ENCODE assay signal across 25 mouse cellular contexts in the genomic region with DNA sequence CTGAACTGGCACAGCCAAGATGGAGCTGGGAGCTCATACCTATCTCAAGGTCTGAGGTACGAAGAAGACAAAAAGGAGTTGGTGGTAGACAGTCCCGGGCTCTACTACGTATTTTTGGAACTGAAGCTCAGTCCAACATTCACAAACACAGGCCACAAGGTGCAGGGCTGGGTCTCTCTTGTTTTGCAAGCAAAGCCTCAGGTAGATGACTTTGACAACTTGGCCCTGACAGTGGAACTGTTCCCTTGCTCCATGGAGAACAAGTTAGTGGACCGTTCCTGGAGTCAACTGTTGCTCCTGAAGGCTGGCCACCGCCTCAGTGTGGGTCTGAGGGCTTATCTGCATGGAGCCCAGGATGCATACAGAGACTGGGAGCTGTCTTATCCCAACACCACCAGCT. TPM values are rescaled to one million over a fixed set of nuclear protein-coding genes. Genes with fewer than 3 reads are reported as not detected.
A peak's percentile ranks its signal among the peaks of the same experiment; 100 is the strongest.
DNase-seq lines count a peak whose midpoint lies in the region; ATAC-seq and TF ChIP-seq lines count a peak whose summit lies in the region.
"Had no signal": no experiment of that assay in that cellular context is flagged by ENCODE, and none has a peak within 500 bp of the region (broad histone marks: within the 10 kb centered on the region; RNA-seq: fewer than 3 reads in every experiment).

No protein-coding gene starts in this region.

- H3K4me3 ChIP-seq in forebrain, embryonic 13.5 days, result no peak overlapping the region
- H3K4me3 ChIP-seq in forebrain, postnatal 0 days (ENCODE audit: low read depth, low read length), result no peak overlapping the region
- H3K4me3 ChIP-seq in megakaryocyte, embryonic 14.5 days (replicated peaks), result peak overlapping the region; percentile 100
- H3K4me3 ChIP-seq in CH12.LX (replicated peaks in 1 of 3; ENCODE audit: low read depth in 2 of 3, low read length in 2 of 3, poor library complexity in 1 of 3), result peak overlapping the region; percentile 61 to 89 (median 83)
- no peak overlapping the region for H3K4me3 ChIP-seq in limb, embryonic 13.5 days
- H3K4me3 ChIP-seq: liver, embryonic 15.5 days had no signal

- WGBS in forebrain, embryonic 13.5 days, result 92% methylated on average over 5 of the region's 5 CpGs
- 94% methylated on average over 5 of the region's 5 CpGs for WGBS in forebrain, postnatal 0 days
- 90% methylated on average over 5 of the region's 5 CpGs for WGBS in limb, embryonic 13.5 days

- no peak overlapping the region for H3K27ac ChIP-seq in forebrain, embryonic 13.5 days
- H3K27ac ChIP-seq in forebrain, postnatal 0 days (ENCODE audit: low read depth, low read length), result no peak overlapping the region
- H3K27ac ChIP-seq in CH12.LX (ENCODE audit: insufficient read depth, low read depth), result peak overlapping the region; percentile 94
- H3K27ac ChIP-seq in limb, embryonic 13.5 days, result no peak overlapping the region
- H3K27ac ChIP-seq: gastrocnemius, adult 2 months; heart, embryonic 10.5 days; hindbrain, embryonic 12.5 days; liver, embryonic 15.5 days had no signal

- ATAC-seq in forebrain, embryonic 13.5 days, result no peak
- no peak for ATAC-seq in forebrain, postnatal 0 days
- no peak for ATAC-seq in megakaryocyte, adult 5-6 weeks (ENCODE audit: poor library complexity, severe bottlenecking)
- no peak for ATAC-seq in limb, embryonic 13.5 days (ENCODE audit: low FRiP score, low read depth)
- ATAC-seq: inflammation-experienced regulatory T-cells, adult 6 months had no signal

- peak; percentile 64; the same call in 1 of the 2 replicates for TF ChIP-seq POLR2A in CH12.LX (IDR thresholded peaks at IDR 0.05; ENCODE audit: low read depth, low read length)

- in situ Hi-C loops in CH12.LX (cut with MboI; ENCODE audit: low pct_ligation_motif_present, low pct_unique_long_range_greater_than_20kb, low sequenced_read_pairs), result no loop called here

- dilution Hi-C loops in CH12.LX (cut with MboI; ENCODE audit: extremely low pct_ligation_motif_present, extremely low pct_unique_long_range_greater_than_20kb, low sequenced_read_pairs), result no loop called here

- peaks cover 28% of the 10 kb centered on the region for H3K4me1 ChIP-seq in forebrain, embryonic 13.5 days
- H3K4me1 ChIP-seq in forebrain, postnatal 0 days (ENCODE audit: insufficient read depth), result 0 out of 2 replicates have a peak, but pooled peaks cover 5% of the 10 kb centered on the region
- peaks cover 68% of the 10 kb centered on the region for H3K4me1 ChIP-seq in megakaryocyte, embryonic 14.5 days
- H3K4me1 ChIP-seq in CH12.LX (ENCODE audit: control insufficient read depth in 1 of 2, insufficient read depth in 2 of 2), result peaks cover 13 to 51% of the 10 kb centered on the region in 2 experiments
- H3K4me1 ChIP-seq in limb, embryonic 13.5 days, result peaks cover 22% of the 10 kb centered on the region

- H3K4me2 ChIP-seq in forebrain, embryonic 13.5 days, result peak overlapping the region; percentile 78
- H3K4me2 ChIP-seq in forebrain, postnatal 0 days (ENCODE audit: low read depth), result no peak overlapping the region
- peak overlapping the region; percentile 19; the same call in 1 of the 2 replicates for H3K4me2 ChIP-seq in CH12.LX (ENCODE audit: insufficient read depth, low read depth, poor library complexity, severe bottlenecking)
- H3K4me2 ChIP-seq in limb, embryonic 13.5 days (replicated peaks), result peak overlapping the region; percentile 78
- H3K4me2 ChIP-seq: liver, embryonic 15.5 days had no signal

- no peaks in the 10 kb centered on the region for H3K9me3 ChIP-seq in forebrain, embryonic 13.5 days (replicated peaks)
- H3K9me3 ChIP-seq in forebrain, postnatal 0 days (ENCODE audit: low read length), result no peaks in the 10 kb centered on the region
- H3K9me3 ChIP-seq in megakaryocyte, embryonic 14.5 days, result no peaks in the 10 kb centered on the region
- H3K9me3 ChIP-seq in CH12.LX (replicated peaks; ENCODE audit: low read length), result no peaks in the 10 kb centered on the region
- H3K9me3 ChIP-seq in limb, embryonic 13.5 days, result no peaks in the 10 kb centered on the region
- H3K9me3 ChIP-seq: heart, embryonic 10.5 days; hindbrain, embryonic 12.5 days; liver, embryonic 15.5 days had no signal

- H3K36me3 ChIP-seq in forebrain, embryonic 13.5 days (ENCODE audit: poor library complexity, severe bottlenecking), result no peaks in the 10 kb centered on the region
- no peaks in the 10 kb centered on the region; the same call in 1 of the 2 replicates for H3K36me3 ChIP-seq in forebrain, postnatal 0 days (ENCODE audit: insufficient read depth)
- peaks cover 37% of the 10 kb centered on the region for H3K36me3 ChIP-seq in megakaryocyte, embryonic 14.5 days (replicated peaks; ENCODE audit: low read length)
- peaks cover 22 to 28% of the 10 kb centered on the region in 2 experiments for H3K36me3 ChIP-seq in CH12.LX (replicated peaks in 1 of 2; ENCODE audit: control insufficient read depth in 1 of 2, insufficient read depth in 1 of 2, low read length in 1 of 2)
- H3K36me3 ChIP-seq in limb, embryonic 13.5 days, result peaks cover 9% of the 10 kb centered on the region
- H3K36me3 ChIP-seq: heart, embryonic 10.5 days; hindbrain, embryonic 12.5 days; liver, embryonic 15.5 days had no signal

- no peak for DNase-seq in forebrain, postnatal 0 days
- no peak for DNase-seq in CH12.LX (ENCODE audit: extremely low read depth)
- DNase-seq in kidney, adult 18-20 months, result no peak
- DNase-seq: cerebellum, adult 2 months; cerebellum, postnatal 36 days; gastrocnemius, adult 2 months; kidney, adult 9 months; kidney, postnatal 36 days; layer of hippocampus, adult 9-11 months; lung, postnatal 14 days; spleen, adult 18-20 months; thymus, adult 18-20 months had no signal

- H3K27me3 ChIP-seq in forebrain, embryonic 13.5 days, result no peaks in the 10 kb centered on the region
- no peaks in the 10 kb centered on the region for H3K27me3 ChIP-seq in forebrain, postnatal 0 days (ENCODE audit: insufficient read depth, low read length)
- no peaks in the 10 kb centered on the region for H3K27me3 ChIP-seq in megakaryocyte, embryonic 14.5 days (replicated peaks)
- H3K27me3 ChIP-seq in CH12.LX (replicated peaks), result no peaks in the 10 kb centered on the region
- H3K27me3 ChIP-seq in limb, embryonic 13.5 days, result no peaks in the 10 kb centered on the region
- H3K27me3 ChIP-seq: hindbrain, embryonic 12.5 days had no signal

- no peak for TF ChIP-seq RAD21 in CH12.LX (IDR thresholded peaks at IDR 0.05; ENCODE audit: low read depth, low read length)

- no peak overlapping the region for H3K9ac ChIP-seq in forebrain, embryonic 13.5 days
- H3K9ac ChIP-seq in forebrain, postnatal 0 days, result no peak overlapping the region
- peak overlapping the region; percentile 99 for H3K9ac ChIP-seq in CH12.LX (ENCODE audit: insufficient read depth, low read depth)
- no peak overlapping the region for H3K9ac ChIP-seq in limb, embryonic 13.5 days
- H3K9ac ChIP-seq: liver, embryonic 15.5 days had no signal

- H3K79me2 ChIP-seq in CH12.LX (replicated peaks; ENCODE audit: control insufficient read depth, extremely low read depth, insufficient read depth, poor library complexity, severe bottlenecking), result peaks cover 40% of the 10 kb centered on the region

- TF ChIP-seq EP300 in CH12.LX (IDR thresholded peaks at IDR 0.05; ENCODE audit: low read length), result no peak

- no peak for TF ChIP-seq CTCF in forebrain, postnatal 0 days (IDR thresholded peaks at IDR 0.05; ENCODE audit: low read depth)
- TF ChIP-seq CTCF in CH12.LX (conservative IDR thresholded peaks at IDR 0.05 in 1 of 2, IDR thresholded peaks at IDR 0.05 in 1 of 2; ENCODE audit: low read depth in 2 of 2, low read length in 2 of 2), result no peak

RNA-seq across cellular contexts. Expression of gene Tnfsf9, which starts 1.9 kb away (rescaled TPM):
- polyA plus RNA-seq in forebrain, embryonic 13.5 days (2015; fragmentation: Nextera tagmentation; extraction: Ambion mirVana), result 9.2 and 9.7 TPM in 2 replicates
- 2.1 and 3.5 TPM in 2 replicates for total RNA-seq in forebrain, postnatal 0 days (2014; rRNA removed)
- polyA plus RNA-seq in forebrain, postnatal 0 days (2015; fragmentation: Nextera tagmentation; extraction: Ambion mirVana), result 3.4 and 4.1 TPM in 2 replicates
- polyA plus RNA-seq in megakaryocyte, embryonic 14.5 days (2012; ENCODE audit: insufficient read depth, low replicate concordance), result 3.3 and 4.6 TPM in 2 replicates
- 3.9 and 6.3 TPM in 2 replicates for total RNA-seq in megakaryocyte, adult 5-6 weeks (2015)
- 1.5 and 2.2 TPM in 2 replicates for total RNA-seq in megakaryocyte, adult 5-6 weeks (2017)
- total RNA-seq in CH12.LX (2012; rRNA removed), result 252 and 321 TPM in 2 replicates
- total RNA-seq in CH12.LX (2014; rRNA removed), result 106 and 123 TPM in 2 replicates
- polyA plus RNA-seq in CH12.LX (2012; ENCODE audit: insufficient read length, low read depth), result 129 and 137 TPM in 2 replicates
- polyA plus RNA-seq in limb, embryonic 13.5 days (2015; fragmentation: Nextera tagmentation; extraction: Ambion mirVana), result 9.2 and 10.9 TPM in 2 replicates

RNA-seq across cellular contexts. Expression of gene Tubb4a, which starts 19.5 kb away (rescaled TPM):
- polyA plus RNA-seq in forebrain, embryonic 13.5 days (2015; fragmentation: Nextera tagmentation; extraction: Ambion mirVana), result 148 and 161 TPM in 2 replicates
- total RNA-seq in forebrain, postnatal 0 days (2014; rRNA removed), result 131 and 157 TPM in 2 replicates
- polyA plus RNA-seq in forebrain, postnatal 0 days (2015; fragmentation: Nextera tagmentation; extraction: Ambion mirVana), result 453 and 500 TPM in 2 replicates
- 1.4 and 1.5 TPM in 2 replicates for polyA plus RNA-seq in megakaryocyte, embryonic 14.5 days (2012; ENCODE audit: insufficient read depth, low replicate concordance)
- 0.13 TPM in 1 of 2 replicates, not detected in the other for total RNA-seq in megakaryocyte, adult 5-6 weeks (2015)
- 0.11 and 0.41 TPM in 2 replicates for total RNA-seq in megakaryocyte, adult 5-6 weeks (2017)
- 0.42 and 0.89 TPM in 2 replicates for total RNA-seq in CH12.LX (2012; rRNA removed)
- total RNA-seq in CH12.LX (2014; rRNA removed), result 0.09 TPM in 1 of 2 replicates, not detected in the other
- 2.0 and 2.1 TPM in 2 replicates for polyA plus RNA-seq in CH12.LX (2012; ENCODE audit: insufficient read length, low read depth)
- 16.3 and 17.5 TPM in 2 replicates for polyA plus RNA-seq in limb, embryonic 13.5 days (2015; fragmentation: Nextera tagmentation; extraction: Ambion mirVana)

RNA-seq across cellular contexts. Expression of gene Dennd1c, which starts 28.8 kb away (rescaled TPM):
- 4.7 and 4.8 TPM in 2 replicates for polyA plus RNA-seq in forebrain, embryonic 13.5 days (2015; fragmentation: Nextera tagmentation; extraction: Ambion mirVana)
- 0.92 and 1.00 TPM in 2 replicates for total RNA-seq in forebrain, postnatal 0 days (2014; rRNA removed)
- polyA plus RNA-seq in forebrain, postnatal 0 days (2015; fragmentation: Nextera tagmentation; extraction: Ambion mirVana), result 1.4 and 1.9 TPM in 2 replicates
- polyA plus RNA-seq in megakaryocyte, embryonic 14.5 days (2012; ENCODE audit: insufficient read depth, low replicate concordance), result 15.6 and 31.6 TPM in 2 replicates
- 69.7 and 73.9 TPM in 2 replicates for total RNA-seq in megakaryocyte, adult 5-6 weeks (2015)
- 21.2 and 35.8 TPM in 2 replicates for total RNA-seq in megakaryocyte, adult 5-6 weeks (2017)
- total RNA-seq in CH12.LX (2012; rRNA removed), result 7.2 and 9.7 TPM in 2 replicates
- total RNA-seq in CH12.LX (2014; rRNA removed), result 6.8 and 7.1 TPM in 2 replicates
- polyA plus RNA-seq in CH12.LX (2012; ENCODE audit: insufficient read length, low read depth), result 33.9 and 36.9 TPM in 2 replicates
- polyA plus RNA-seq in limb, embryonic 13.5 days (2015; fragmentation: Nextera tagmentation; extraction: Ambion mirVana), result 1.1 TPM in 2 replicates

RNA-seq across cellular contexts. Expression of gene Cd70, which starts 42.5 kb away (rescaled TPM):
- not detected in 2 replicates for polyA plus RNA-seq in forebrain, embryonic 13.5 days (2015; fragmentation: Nextera tagmentation; extraction: Ambion mirVana)
- 1.3 TPM in 1 of 2 replicates, not detected in the other for total RNA-seq in forebrain, postnatal 0 days (2014; rRNA removed)
- polyA plus RNA-seq in forebrain, postnatal 0 days (2015; fragmentation: Nextera tagmentation; extraction: Ambion mirVana), result 0.47 and 0.69 TPM in 2 replicates
- polyA plus RNA-seq in megakaryocyte, embryonic 14.5 days (2012; ENCODE audit: insufficient read depth, low replicate concordance), result not detected in 2 replicates
- not detected in 2 replicates for total RNA-seq in megakaryocyte, adult 5-6 weeks (2015)
- total RNA-seq in megakaryocyte, adult 5-6 weeks (2017), result not detected in 2 replicates
- total RNA-seq in CH12.LX (2012; rRNA removed) (483 and 965 TPM in 2 replicates), CH12.LX (2014; rRNA removed) (261 and 321 TPM in 2 replicates)
- polyA plus RNA-seq in CH12.LX (2012; ENCODE audit: insufficient read length, low read depth), result 121 and 137 TPM in 2 replicates
- not detected in 2 replicates for polyA plus RNA-seq in limb, embryonic 13.5 days (2015; fragmentation: Nextera tagmentation; extraction: Ambion mirVana)
- total RNA-seq: adrenal gland, adult 18-20 months; adrenal gland, postnatal 4 days; gastrocnemius, adult 2 months had no signal
- polyA plus RNA-seq: gonadal fat pad, adult 2 months; heart, embryonic 10.5 days; heart, postnatal 0 days; hindbrain, embryonic 12.5 days; limb, embryonic 14.5 days; liver, embryonic 15.5 days had no signal

RNA-seq across cellular contexts. Expression of gene Slc25a23, which starts 47.4 kb away (rescaled TPM):
- polyA plus RNA-seq in forebrain, embryonic 13.5 days (2015; fragmentation: Nextera tagmentation; extraction: Ambion mirVana), result 18.8 and 21.6 TPM in 2 replicates
- 75.7 and 101 TPM in 2 replicates for total RNA-seq in forebrain, postnatal 0 days (2014; rRNA removed)
- polyA plus RNA-seq in forebrain, postnatal 0 days (2015; fragmentation: Nextera tagmentation; extraction: Ambion mirVana), result 38.8 and 43.2 TPM in 2 replicates
- polyA plus RNA-seq in megakaryocyte, embryonic 14.5 days (2012; ENCODE audit: insufficient read depth, low replicate concordance), result 0.49 and 6.1 TPM in 2 replicates
- total RNA-seq in megakaryocyte, adult 5-6 weeks (2015), result 4.1 and 5.8 TPM in 2 replicates
- 0.49 and 0.77 TPM in 2 replicates for total RNA-seq in megakaryocyte, adult 5-6 weeks (2017)
- total RNA-seq in CH12.LX (2012; rRNA removed), result 5.1 and 6.9 TPM in 2 replicates
- 1.4 and 2.2 TPM in 2 replicates for total RNA-seq in CH12.LX (2014; rRNA removed)
- polyA plus RNA-seq in CH12.LX (2012; ENCODE audit: insufficient read length, low read depth), result 12.1 and 13.8 TPM in 2 replicates
- 5.5 and 6.5 TPM in 2 replicates for polyA plus RNA-seq in limb, embryonic 13.5 days (2015; fragmentation: Nextera tagmentation; extraction: Ambion mirVana)

Comparison
In these comparisons a context has a peak if more than half of its experiments do, and no peak if none do; other contexts are left out.
1. H3K4me3 ChIP-seq: peak in megakaryocyte, embryonic 14.5 days (single experiment) and CH12.LX (3 of 3); none in forebrain, embryonic 13.5 days (single experiment), forebrain, postnatal 0 days (single experiment) and limb, embryonic 13.5 days (single experiment).
2. RNA of gene Tnfsf9, which starts 1.9 kb away (polyA plus RNA-seq): 129 to 137 TPM in CH12.LX; 9.2 to 9.7 TPM in forebrain, embryonic 13.5 days, 9.2 to 10.9 TPM in limb, embryonic 13.5 days, 3.4 to 4.1 TPM in forebrain, postnatal 0 days and 3.3 to 4.6 TPM in megakaryocyte, embryonic 14.5 days; every median in the first group is over 10 times any median in the second.